23 mouse cellular contexts compared by ENCODE assay signal in the genomic region with DNA sequence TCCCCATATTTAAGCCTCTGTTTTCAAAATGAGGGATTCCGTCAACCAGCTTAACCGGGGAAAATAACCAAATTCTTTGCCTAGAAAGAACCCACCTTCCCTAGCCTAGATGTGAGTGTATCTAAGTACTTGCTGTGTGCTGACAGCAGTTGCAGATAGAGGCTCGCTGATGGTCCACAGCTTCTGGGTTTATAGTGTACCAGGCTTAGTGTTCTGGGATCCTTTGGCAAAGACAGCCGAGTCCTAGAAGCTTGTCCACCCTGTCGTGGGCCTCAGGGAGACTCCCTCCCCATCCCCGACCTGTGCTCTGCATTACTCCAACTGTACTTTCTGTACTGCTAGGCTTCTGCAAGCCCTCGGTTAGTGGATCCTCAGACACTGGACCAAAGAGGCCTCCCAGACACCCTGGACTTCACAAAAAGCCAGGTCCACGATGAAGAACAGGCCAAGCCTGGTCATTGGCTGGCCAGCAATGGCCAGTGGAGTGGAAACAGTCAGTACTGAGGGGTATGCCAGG. TPM values are rescaled to one million over a fixed set of nuclear protein-coding genes. Genes with fewer than 3 reads are reported as not detected.
DNase-seq lines count a peak whose midpoint lies in the region; ATAC-seq lines count a peak whose summit lies in the region.
"Had no signal": no experiment of that assay in that cellular context is flagged by ENCODE, and none has a peak within 500 bp of the region (broad histone marks: within the 10 kb centered on the region; RNA-seq: fewer than 3 reads in every experiment).

No protein-coding gene starts in this region.

- DNase-seq in heart, adult 11 months = peak; percentile 95
- DNase-seq in heart, embryonic 10.5 days (ENCODE audit: low spot score) = no peak
- peak; percentile 13 for DNase-seq in heart, adult 8-10 months (ENCODE audit: low spot score)
- peak; percentile 43 for DNase-seq in heart, postnatal 4 days
- no peak for DNase-seq in adrenal gland, adult 2 months
- DNase-seq in cerebellum, adult 18-20 months = no peak
- DNase-seq: adrenal gland, postnatal 10 days; B cell, adult 2 months; cerebellum, adult 11 months; cerebellum, adult 9-11 months; cerebellum, postnatal 36 days; forebrain, postnatal 0 days; gastrocnemius, postnatal 14 days had no signal

- H3K27me3 ChIP-seq in heart, embryonic 10.5 days (ENCODE audit: insufficient read depth, poor library complexity, severe bottlenecking) = no peaks in the 10 kb centered on the region
- H3K27me3 ChIP-seq in heart, embryonic 16.5 days (ENCODE audit: control insufficient read depth, insufficient read depth, low read length) = no peaks in the 10 kb centered on the region
- H3K27me3 ChIP-seq: embryonic facial prominence, embryonic 13.5 days; forebrain, embryonic 12.5 days; hindbrain, embryonic 12.5 days had no signal

- H3K4me2 ChIP-seq in heart, embryonic 16.5 days (ENCODE audit: low read depth, low read length) = no peak overlapping the region
- H3K4me2 ChIP-seq: embryonic facial prominence, embryonic 13.5 days; forebrain, embryonic 12.5 days; hindbrain, embryonic 12.5 days had no signal

- peaks cover 4% of the 10 kb centered on the region; the same call in 1 of the 2 replicates for H3K4me1 ChIP-seq in heart, embryonic 10.5 days
- peaks cover 12% of the 10 kb centered on the region for H3K4me1 ChIP-seq in heart, embryonic 16.5 days (ENCODE audit: control insufficient read depth, insufficient read depth, low read length)
- H3K4me1 ChIP-seq: embryonic facial prominence, embryonic 13.5 days; forebrain, embryonic 12.5 days; hindbrain, embryonic 12.5 days had no signal

- H3K9me3 ChIP-seq in heart, embryonic 10.5 days = no peaks in the 10 kb centered on the region
- no peaks in the 10 kb centered on the region for H3K9me3 ChIP-seq in heart, embryonic 16.5 days (replicated peaks; ENCODE audit: control insufficient read depth, low read length)
- H3K9me3 ChIP-seq: embryonic facial prominence, embryonic 13.5 days; forebrain, embryonic 12.5 days; G1E; hindbrain, embryonic 12.5 days had no signal

- 67% methylated on average over 8 of the region's 8 CpGs for WGBS in heart, embryonic 10.5 days
- 50% methylated on average over 8 of the region's 8 CpGs for WGBS in heart, embryonic 16.5 days

- peaks cover 21% of the 10 kb centered on the region for H3K36me3 ChIP-seq in heart, embryonic 10.5 days
- H3K36me3 ChIP-seq in heart, embryonic 16.5 days (ENCODE audit: control insufficient read depth, insufficient read depth) = no peaks in the 10 kb centered on the region
- H3K36me3 ChIP-seq: forebrain, embryonic 12.5 days; G1E; hindbrain, embryonic 12.5 days had no signal

- ATAC-seq in heart, embryonic 16.5 days (replicated peaks; ENCODE audit: extremely low read depth, insufficient read depth, low FRiP score) = peak; percentile 51; the same call in 1 of the 2 replicates
- ATAC-seq: CD4-positive, CD25-positive, alpha-beta regulatory T cell, adult 4 months; forebrain, postnatal 0 days; hindbrain, embryonic 16.5 days; inflammation-experienced regulatory T-cells, adult 6 months; intestine, postnatal 0 days had no signal

- H3K9ac ChIP-seq in heart, embryonic 16.5 days (ENCODE audit: low read length) = no peak overlapping the region
- H3K9ac ChIP-seq: embryonic facial prominence, embryonic 13.5 days; forebrain, embryonic 12.5 days; forebrain, postnatal 0 days; hindbrain, embryonic 12.5 days had no signal

- no peak overlapping the region for H3K4me3 ChIP-seq in heart, embryonic 10.5 days
- no peak overlapping the region for H3K4me3 ChIP-seq in heart, embryonic 16.5 days (ENCODE audit: low read length)
- H3K4me3 ChIP-seq: embryonic facial prominence, embryonic 13.5 days; forebrain, embryonic 12.5 days; hindbrain, embryonic 12.5 days had no signal

- no peak overlapping the region for H3K27ac ChIP-seq in heart, embryonic 10.5 days
- H3K27ac ChIP-seq in heart, embryonic 16.5 days (ENCODE audit: low read length) = peak overlapping the region; percentile 41
- H3K27ac ChIP-seq: embryonic facial prominence, embryonic 13.5 days; forebrain, embryonic 12.5 days; hindbrain, embryonic 12.5 days had no signal

RNA-seq across cellular contexts. Expression of a gene that starts 36.9 kb away (rescaled TPM):
- polyA plus RNA-seq in heart, embryonic 10.5 days (2016; fragmentation: Nextera tagmentation; extraction: Ambion mirVana) = 0.30 and 0.34 TPM in 2 replicates
- total RNA-seq in heart, adult 8-10 months (2022) = under 1 TPM; 0.16 to 0.29 (median 0.21) TPM
- 0.75 and 1.5 TPM in 2 replicates for polyA plus RNA-seq in heart, embryonic 16.5 days (2015; fragmentation: Nextera tagmentation; extraction: Ambion mirVana)
- under 1 TPM; 0.29 TPM for total RNA-seq in heart, postnatal 4 days (2021)
- 10 to 100 TPM; 13.2 to 24.5 TPM for total RNA-seq in adrenal gland, adult 2 months (2021)
- 5.5 and 9.7 TPM in 2 replicates for polyA plus RNA-seq in adrenal gland, adult 2 months (2012; rRNA removed)
- polyA plus RNA-seq: G1E had no signal

RNA-seq across cellular contexts. Expression of a gene that starts 37.1 kb away (rescaled TPM):
- polyA plus RNA-seq in heart, embryonic 10.5 days (2016; fragmentation: Nextera tagmentation; extraction: Ambion mirVana) = 0.32 and 0.69 TPM in 2 replicates
- under 1 TPM in 2 of 4 experiments, not detected in 2; 0.19 TPM for total RNA-seq in heart, adult 8-10 months (2022)
- polyA plus RNA-seq in heart, embryonic 16.5 days (2015; fragmentation: Nextera tagmentation; extraction: Ambion mirVana) = 2.2 and 4.5 TPM in 2 replicates
- total RNA-seq in heart, postnatal 4 days (2021) = under 1 TPM in 1 of 2 experiments, not detected in 1; 0.41 TPM
- 1 to 10 TPM; 1.8 to 3.2 TPM for total RNA-seq in adrenal gland, adult 2 months (2021)
- 1.1 TPM in 2 replicates for polyA plus RNA-seq in adrenal gland, adult 2 months (2012; rRNA removed)
- total RNA-seq: heart, postnatal 36 days had no signal
- polyA plus RNA-seq: G1E had no signal

Comparison
In these comparisons a context has a peak if more than half of its experiments do, and no peak if none do; other contexts are left out.
1. DNase-seq: peak in heart, adult 11 months (single experiment), heart, adult 8-10 months (single experiment) and heart, postnatal 4 days (single experiment); none in heart, embryonic 10.5 days (single experiment), adrenal gland, adult 2 months (single experiment) and cerebellum, adult 18-20 months (0 of 2).
2. RNA of a gene that starts 36.9 kb away (total RNA-seq): 13.2 to 24.5 TPM in adrenal gland, adult 2 months; 0.29 TPM in heart, postnatal 4 days and 0.16 to 0.29 TPM in heart, adult 8-10 months; every median in the first group is over 10 times any median in the second.